Mouse (Mus musculus) layer of hippocampus, postnatal 36 days (tissue): ENCODE measurements around the gene Tsen54. TPM values are rescaled to one million over a fixed set of nuclear protein-coding genes. Genes with fewer than 3 reads are reported as not detected.

Experiments used
- DNase-seq, 2 experiments: peaks; one replicate each; pipeline ENCODE4 v3.0.0; 2022
- microRNA-seq, 2 experiments: library from miRNA; unstranded; fragments of <30 nt; microRNA quantifications; one replicate each; pipeline ENCODE4 v1.2.0; 2021
- total RNA-seq, 2 experiments: library from RNA; stranded (reverse); gene quantifications; 2 replicates each; pipeline ENCODE4 v1.2.3; 2021

The Tsen54 gene
- total RNA-seq, 2 experiments from 2014 or later: 12.0 to 12.7 TPM

DNA sequence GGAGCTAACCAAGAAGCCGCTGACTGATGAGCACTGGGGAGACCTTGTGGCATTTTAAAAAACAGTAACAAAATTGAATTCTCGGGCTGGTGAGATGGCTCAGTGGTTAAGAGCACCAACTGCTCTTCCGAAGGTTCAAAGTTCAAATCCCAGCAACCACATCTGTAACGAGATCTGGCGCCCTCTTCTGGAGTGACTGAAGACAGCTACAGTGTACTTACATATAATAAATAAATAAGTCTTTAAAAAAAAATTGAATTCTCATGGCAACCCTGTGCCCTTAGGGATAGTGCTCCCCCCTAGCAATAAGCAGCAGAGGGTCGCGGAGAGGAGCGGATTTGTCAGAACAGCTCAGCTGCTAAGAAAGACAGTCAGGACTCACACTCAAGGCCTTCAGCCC lies 49.4 kb downstream of the Tsen54 start:
- no peak for DNase-seq

- DNase-seq: no peak
These were observed 54.9 kb downstream of the Tsen54 start for GRCm38 (mm10) chr11:115869393-115869792.

DNA sequence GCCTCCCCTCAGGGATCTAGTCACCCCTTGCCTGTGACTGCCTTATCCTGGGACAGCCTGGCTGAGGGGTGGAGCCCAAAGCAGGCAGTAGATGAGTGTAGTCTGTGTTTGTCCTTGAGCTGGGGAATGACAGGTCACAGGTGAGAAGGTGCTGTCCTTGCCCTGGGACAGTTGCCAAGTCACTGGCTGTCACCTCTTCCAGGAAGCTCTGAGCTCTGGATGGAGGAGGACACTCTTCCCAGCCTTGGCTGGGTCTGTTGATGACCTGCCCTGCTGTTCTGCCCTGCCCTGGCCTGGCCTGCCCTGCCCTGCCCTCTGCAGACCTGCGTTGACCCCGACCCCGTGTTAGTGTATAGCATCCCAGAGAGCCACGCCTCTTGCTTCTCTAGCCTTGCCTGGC lies 57.9 kb downstream of the Tsen54 start:
- DNase-seq: no peak

Small RNA genes lying within 50 kb of the gene (microRNA-seq; reads per million reads assigned to microRNA genes)
- gene Mir5621: 0.63 to 0.90 reads per million in 2 experiments

Other genes starting within 250 kb of the Tsen54 start
- 10 to 100 TPM; 48.8 to 61.3 TPM for gene Mrps7, start 210.8 kb upstream of the Tsen54 start, total RNA-seq
- 10 to 100 TPM; 68.7 to 80.7 TPM for gene Gga3, start 210.7 kb upstream of the Tsen54 start, total RNA-seq
- gene Mif4gd, start 201.8 kb upstream of the Tsen54 start, total RNA-seq: 10 to 100 TPM; 21.0 to 21.2 TPM
- gene Slc25a19, start 186.4 kb upstream of the Tsen54 start, total RNA-seq: 10 to 100 TPM; 64.0 to 66.0 TPM
- gene Grb2, start 106.1 kb upstream of the Tsen54 start, total RNA-seq: 100 to 1,000 TPM; 181 to 192 TPM
- 10 to 100 TPM; 49.6 to 50.1 TPM for gene Tmem94, start 49.3 kb upstream of the Tsen54 start, total RNA-seq
- gene Caskin2, start 1.1 kb upstream of the Tsen54 start, total RNA-seq: 10 to 100 TPM; 19.5 to 19.6 TPM
- 1 to 10 TPM; 1.2 to 2.4 TPM for gene Llgl2, start 9.3 kb downstream of the Tsen54 start, total RNA-seq
- under 1 TPM in 1 of 2 experiments, not detected in 1; 0.20 TPM for gene Myo15b, start 43.7 kb downstream of the Tsen54 start, total RNA-seq
- under 1 TPM in 1 of 2 experiments, not detected in 1; 0.72 TPM for gene Smim5, start 85.2 kb downstream of the Tsen54 start, total RNA-seq
- gene Smim6, start 97.3 kb downstream of the Tsen54 start, total RNA-seq: not detected
- 10 to 100 TPM; 52.2 to 58.2 TPM for gene Sap30bp, start 118.6 kb downstream of the Tsen54 start, total RNA-seq
- 10 to 100 TPM; 30.4 to 35.1 TPM for gene Recql5, start 118.8 kb downstream of the Tsen54 start, total RNA-seq
- 1 to 10 TPM; 8.2 to 9.7 TPM for gene Itgb4, start 160.0 kb downstream of the Tsen54 start, total RNA-seq
- gene Galk1, start 198.0 kb downstream of the Tsen54 start, total RNA-seq: 10 to 100 TPM; 13.4 to 14.2 TPM
- 100 to 1,000 TPM; 263 to 275 TPM for gene H3f3b, start 213.2 kb downstream of the Tsen54 start, total RNA-seq
- gene Unk, start 215.6 kb downstream of the Tsen54 start, total RNA-seq: 10 to 100 TPM; 19.4 to 21.9 TPM